Mouse (Mus musculus): ENCODE data around the gene Bst2. TPM values are rescaled to one million over a fixed set of nuclear protein-coding genes. Genes with fewer than 3 reads are reported as not detected.

Bst2 gene
- total RNA-seq, 2 experiments from 2014 or later = 8.6 to 9.3 TPM

- peak; percentile 88 for DNase-seq
- intact Hi-C loops (cut with DNase I; ENCODE audit: low total_unique reads) = no loop called here
These were observed 42.2 kb downstream of the Bst2 start for GRCm38 (mm10) chr8:71495039-71495438.

- peak; percentile 80 for DNase-seq
- intact Hi-C loops (cut with DNase I; ENCODE audit: low total_unique reads) = no loop called here
These were observed 48.8 kb downstream of the Bst2 start for GRCm38 (mm10) chr8:71488454-71488853.

GRCm38 (mm10) chr8:71487691-71488445, 49.4 kb downstream of the Bst2 start, which contains the start of gene Gtpbp3:
Gene Gtpbp3 (plus strand): TSS chr8:71488103.
- DNase-seq = peak; percentile 90
- intact Hi-C loops (cut with DNase I; ENCODE audit: low total_unique reads) = no loop called here

DNA sequence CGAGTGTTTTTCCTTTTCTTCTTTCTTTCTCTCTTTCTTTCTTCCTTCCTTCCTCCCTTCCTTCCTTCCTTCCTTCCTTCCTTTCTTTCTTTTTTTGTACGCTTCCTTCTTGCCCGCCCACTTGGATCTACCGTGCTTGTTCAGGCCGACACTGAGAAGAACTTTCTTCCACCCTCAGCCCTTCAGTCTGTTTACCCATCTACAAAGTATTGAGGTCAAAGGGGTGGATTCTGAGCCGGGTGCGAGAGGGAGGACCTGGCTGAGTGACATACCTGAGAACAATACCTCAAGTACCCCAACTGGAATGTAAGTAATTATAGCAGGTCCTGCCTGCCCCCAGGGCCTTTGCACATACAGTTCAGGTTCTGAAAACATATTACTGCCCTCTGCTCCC, 51.1 kb downstream of the Bst2 start:
- DNase-seq = no peak

DNA sequence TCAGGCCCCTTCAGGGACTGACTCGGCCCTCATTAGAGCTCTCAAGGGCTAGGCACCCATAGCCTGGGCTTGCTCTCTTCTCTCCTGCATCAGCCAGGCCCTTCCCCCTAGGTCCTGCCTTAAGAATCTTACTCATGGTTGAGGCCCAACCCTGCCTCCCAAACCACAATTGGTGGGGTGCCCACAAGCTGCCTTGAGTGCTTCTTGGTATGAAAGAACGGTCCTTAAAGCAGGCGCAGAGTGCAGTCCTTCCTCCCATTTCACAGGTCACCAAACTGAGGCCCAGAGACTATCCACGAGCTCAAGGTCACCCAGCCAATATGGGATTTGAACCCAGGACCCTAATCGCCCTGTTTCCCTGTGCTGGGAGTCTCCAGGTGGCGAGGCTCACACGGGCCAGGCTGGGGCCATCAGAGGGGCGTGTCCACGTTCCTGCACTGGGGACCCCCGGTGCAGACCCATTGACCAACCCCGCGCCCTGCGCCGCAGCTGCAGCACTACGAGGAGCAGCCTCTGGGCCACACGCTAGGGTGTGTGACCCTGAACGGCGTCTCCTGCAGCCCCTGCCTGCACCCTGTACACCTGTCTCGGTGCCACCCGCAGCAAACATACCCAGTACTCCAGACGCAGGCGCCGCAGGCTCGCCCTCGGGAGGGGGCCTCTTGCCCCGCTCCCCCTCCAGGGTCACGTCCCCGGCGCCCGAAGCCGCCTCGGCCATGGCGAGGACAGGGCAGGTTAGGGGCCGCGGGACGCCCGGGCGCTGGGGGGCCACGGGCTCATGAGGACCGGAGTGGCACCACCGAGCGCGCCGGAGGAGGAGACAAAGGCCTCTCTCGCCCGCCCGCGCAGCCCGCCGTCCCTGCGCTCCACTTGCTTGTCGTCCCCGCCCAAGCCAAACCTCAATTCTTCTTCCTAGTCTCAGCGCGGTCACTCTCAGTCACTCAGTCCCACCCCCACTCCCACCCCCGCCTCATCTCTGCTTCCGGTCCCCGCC, 51.8 kb downstream of the Bst2 start, which contains the start of gene Ano8:
Ano8 (minus strand) TSS at position 822 of the 994 bp plus-strand sequence.
- DNase-seq = peak; percentile 88
- intact Hi-C loops (cut with DNase I; ENCODE audit: low total_unique reads) = no loop called here

More for the DNA sequence above, 51.1 kb downstream of the Bst2 start:
- intact Hi-C loops (cut with DNase I; ENCODE audit: low total_unique reads) = no loop called here

DNA sequence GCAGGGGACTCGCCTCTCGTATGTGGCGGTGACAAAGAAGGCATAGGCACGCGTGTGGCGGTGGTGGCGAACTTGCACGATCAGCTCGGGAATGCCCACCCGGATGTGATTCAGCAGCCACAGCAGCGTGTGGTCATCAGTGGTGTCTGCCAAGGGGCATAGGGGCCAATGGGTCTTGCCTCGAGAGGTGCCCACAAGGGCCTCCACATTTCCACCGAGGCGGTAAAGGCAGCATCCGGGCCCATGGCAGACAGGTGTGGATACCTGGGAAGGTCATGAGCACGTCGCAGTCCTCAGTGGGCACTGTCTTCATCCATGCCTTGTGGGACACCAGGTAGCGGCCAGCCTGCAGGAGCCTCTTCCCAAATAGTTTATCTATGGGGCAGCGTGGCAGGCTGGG, 52.5 kb downstream of the Bst2 start:
- intact Hi-C loops (cut with DNase I; ENCODE audit: low total_unique reads) = no loop called here
- DNase-seq = no peak

Other genes with a start within 250 kb of the Bst2 start
- gene Use1, start 170.6 kb downstream of the Bst2 start, total RNA-seq (2021) = 10 to 100 TPM; 96.4 to 100.0 TPM
- gene Ocel1, start 166.2 kb downstream of the Bst2 start, total RNA-seq (2021) = 1 to 10 TPM; 5.9 to 7.5 TPM
- gene Nr2f6, start 155.5 kb downstream of the Bst2 start, total RNA-seq (2021) = 10 to 100 TPM; 16.0 to 21.5 TPM
- gene Ushbp1, start 141.7 kb downstream of the Bst2 start, total RNA-seq (2021) = 10 to 100 TPM; 11.0 to 12.9 TPM
- gene Babam1, start 140.6 kb downstream of the Bst2 start, total RNA-seq (2021) = 10 to 100 TPM; 61.3 to 66.5 TPM
- gene Ankle1, start 131.4 kb downstream of the Bst2 start, total RNA-seq (2021) = under 1 TPM; 0.78 to 0.86 TPM
- 10 to 100 TPM; 22.8 to 27.6 TPM for gene Abhd8, start 73.8 kb downstream of the Bst2 start, total RNA-seq (2021)
- 10 to 100 TPM; 44.0 to 45.2 TPM for gene Mrpl34, start 72.5 kb downstream of the Bst2 start, total RNA-seq (2021)
- gene Dda1, start 68.3 kb downstream of the Bst2 start, total RNA-seq (2021) = 10 to 100 TPM; 28.3 to 31.8 TPM
- 10 to 100 TPM; 14.4 to 16.2 TPM for gene Ano8, start 51.5 kb downstream of the Bst2 start, total RNA-seq (2021)
- gene Gtpbp3, start 49.4 kb downstream of the Bst2 start, total RNA-seq (2021) = 1 to 10 TPM; 7.5 to 8.5 TPM
- 10 to 100 TPM in 1 of 2 experiments, 1 to 10 TPM in 1; 7.7 to 11.7 TPM for gene Plvap, start 25.7 kb downstream of the Bst2 start, total RNA-seq (2021)
- under 1 TPM in 1 of 2 experiments, not detected in 1; 0.33 TPM for gene Ccdc194, start 11.7 kb downstream of the Bst2 start, total RNA-seq (2021)
- 10 to 100 TPM; 20.4 to 20.6 TPM for gene Mvb12a, start 5.5 kb upstream of the Bst2 start, total RNA-seq (2021)
- under 1 TPM in 1 of 2 experiments, not detected in 1; 0.21 TPM for gene Tmem221, start 21.4 kb upstream of the Bst2 start, total RNA-seq (2021)
- gene Nxnl1, start 29.1 kb upstream of the Bst2 start, total RNA-seq (2021) = under 1 TPM in 1 of 2 experiments, not detected in 1; 0.18 TPM
- 10 to 100 TPM; 29.9 to 50.8 TPM for gene Slc27a1, start 31.4 kb upstream of the Bst2 start, total RNA-seq (2021)
- gene Pgls, start 54.7 kb upstream of the Bst2 start, total RNA-seq (2021) = 10 to 100 TPM; 40.5 to 43.3 TPM
- under 1 TPM; 0.59 to 0.82 TPM for gene Fam129c, start 60.2 kb upstream of the Bst2 start, total RNA-seq (2021)
- 10 to 100 TPM; 35.6 to 39.3 TPM for gene Colgalt1, start 73.5 kb upstream of the Bst2 start, total RNA-seq (2021)
- gene Unc13a, start 134.3 kb upstream of the Bst2 start, total RNA-seq (2021) = under 1 TPM; 0.18 to 0.20 TPM
- 1 to 10 TPM; 2.6 to 2.8 TPM for gene Jak3, start 138.8 kb upstream of the Bst2 start, total RNA-seq (2021)
- 1 to 10 TPM; 1.1 to 1.5 TPM for gene Insl3, start 151.8 kb upstream of the Bst2 start, total RNA-seq (2021)
- gene B3gnt3, start 164.3 kb upstream of the Bst2 start, total RNA-seq (2021) = 1 to 10 TPM; 5.2 to 5.5 TPM
- gene Fcho1, start 188.3 kb upstream of the Bst2 start, total RNA-seq (2021) = under 1 TPM; 0.39 to 0.53 TPM

Data from gastrocnemius, postnatal 14 days (tissue).